Mouse (Mus musculus) liver, postnatal 0 days (tissue): ENCODE data around the gene Pde10a. TPM values are rescaled to one million over a fixed set of nuclear protein-coding genes. Genes with fewer than 3 reads are reported as not detected.
A peak's percentile ranks its signal among the peaks of the same experiment; 100 is the strongest.

Experiments
- ATAC-seq: fragments of 200-750 bp; cut with Nextera tagmentation; 2 replicates; pipeline ENCODE4 v1.8.0; 2017; ENCODE audit warnings: mild to moderate bottlenecking, moderate library complexity
- DNase-seq: peaks from one replicate; pipeline ENCODE4 v3.0.0-alpha.2; 2016
- H3K27ac ChIP-seq: fragments of 300-500 bp; sonication (generic); 2 replicates; pipeline ENCODE4 v1.5.1; 2014; ENCODE audit warnings: antibody characterized with exemption, moderate library complexity, mild to moderate bottlenecking, low read depth
- H3K27me3 ChIP-seq: fragments of 300-500 bp; sonication (generic); 2 replicates; pipeline ENCODE4 v1.6.1; 2014; ENCODE audit warnings: low read length, control low read depth, mixed read lengths; ENCODE audit not compliant: insufficient read depth
- H3K36me3 ChIP-seq: fragments of 300-500 bp; sonication (generic); replicated peaks from 2 replicates; pipeline ENCODE4 v1.6.1; 2014; ENCODE audit warnings: mild to moderate bottlenecking, control low read depth, low read length, moderate library complexity, mixed read lengths; ENCODE audit not compliant: insufficient read depth
- H3K4me1 ChIP-seq: fragments of 300-500 bp; sonication (generic); 2 replicates; pipeline ENCODE4 v1.6.1; 2014; ENCODE audit warnings: antibody characterized with exemption, mild to moderate bottlenecking, control low read depth; ENCODE audit not compliant: insufficient read depth
- H3K4me2 ChIP-seq: fragments of 300-500 bp; sonication (generic); 2 replicates; pipeline ENCODE4 v1.6.1; 2014; ENCODE audit warnings: low read depth, mild to moderate bottlenecking, low read length, moderate library complexity, mixed read lengths
- H3K4me3 ChIP-seq: fragments of 300-500 bp; sonication (generic); 2 replicates; pipeline ENCODE4 v1.5.1; 2014; ENCODE audit warnings: low read depth, low read length
- H3K9ac ChIP-seq: fragments of 300-500 bp; sonication (generic); replicated peaks from 2 replicates; pipeline ENCODE4 v1.6.1; 2014; ENCODE audit warnings: mild to moderate bottlenecking, moderate library complexity
- H3K9me3 ChIP-seq: fragments of 300-500 bp; sonication (generic); 2 replicates; pipeline ENCODE4 v1.6.1; 2016; ENCODE audit warnings: mild to moderate bottlenecking, control low read depth, low read length, mixed read lengths
- CTCF ChIP-seq: sonication (generic); IDR thresholded peaks from 2 replicates; pipeline ENCODE4 v1.5.1; 2016; ENCODE audit warnings: antibody characterized with exemption, low read depth
- EP300 ChIP-seq: IDR thresholded peaks from 2 replicates; pipeline ENCODE4 v1.6.1; 2016; ENCODE audit warnings: antibody characterized with exemption, low read depth, mild to moderate bottlenecking
- WGBS: fragments of 180-500 bp; shearing (Covaris S2); extraction: QIAGEN DNeasy Blood & Tissue Kit; methylation state at CpG from one replicate; pipeline ENCODE4 v1.1.7; 2014; ENCODE audit not compliant: insufficient replicate concordance; 5-methylcytosine and 5-hydroxymethylcytosine counted together
- polyA plus RNA-seq: library from polyadenylated mRNA; unstranded; fragments of >200 nt; fragmentation: Nextera tagmentation; extraction: Ambion mirVana; gene quantifications from 2 replicates; pipeline ENCODE4 v1.2.1, GENCODE M21; 2015

Gene Pde10a
- polyA plus RNA-seq, 1 experiment from 2014 or later: 0.90 TPM

GRCm38 (mm10) chr17:8846506-8846905 lies 321.3 kb downstream of the Pde10a start:
- Histone ChIP-seq H3K4me3 (no peak overlapping the region), H3K27me3 (no peaks in the 10 kb centered on the region), H3K4me2 (no peak overlapping the region), H3K36me3 (no peaks in the 10 kb centered on the region), H3K4me1 (peaks cover 10% of the 10 kb centered on the region; the same call in 1 of the 2 replicates), H3K9me3 (no peaks in the 10 kb centered on the region), H3K27ac (no peak overlapping the region), H3K9ac (no peak overlapping the region)
- ATAC-seq: peak; percentile 58
- peak; percentile 46 for DNase-seq
- TF ChIP-seq CTCF (no peak), EP300 (0 out of 2 replicates have a peak, but pooled peaks have one; percentile 35)
- WGBS: 24% methylated on average over 6 of the region's 6 CpGs

DNA sequence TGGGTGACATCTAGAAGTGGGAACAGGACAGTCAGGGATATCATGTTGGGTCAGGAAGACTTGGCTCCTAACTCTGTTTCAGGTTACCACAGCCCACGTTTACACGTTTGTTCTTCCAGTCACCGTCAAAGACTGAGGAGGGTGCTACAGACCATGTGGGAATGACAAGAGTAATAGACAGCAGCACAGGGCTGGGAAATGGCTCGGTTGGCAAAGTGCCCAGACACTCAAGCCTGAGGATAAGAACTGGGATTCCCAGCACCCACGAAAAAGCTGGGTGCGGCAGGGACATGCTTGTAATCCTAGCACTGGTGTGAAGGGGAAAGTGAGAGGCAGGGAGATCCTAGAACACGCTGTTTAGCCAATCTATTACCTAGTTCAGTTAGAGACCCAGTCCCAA lies 322.4 kb downstream of the Pde10a start:
- Histone ChIP-seq H3K4me2 (no peak overlapping the region), H3K9me3 (no peaks in the 10 kb centered on the region), H3K9ac (no peak overlapping the region), H3K36me3 (no peaks in the 10 kb centered on the region), H3K4me3 (no peak overlapping the region), H3K27me3 (no peaks in the 10 kb centered on the region), H3K27ac (no peak overlapping the region), H3K4me1 (peaks cover 10% of the 10 kb centered on the region; the same call in 1 of the 2 replicates)
- TF ChIP-seq CTCF (no peak), EP300 (no peak)
- no peak for ATAC-seq
- WGBS: 60% methylated on average over 7 of the region's 7 CpGs
- no peak for DNase-seq

- no peak for TF ChIP-seq EP300
- no peak for TF ChIP-seq CTCF
- H3K27ac ChIP-seq: no peak overlapping the region
- ATAC-seq (no peak), DNase-seq (no peak)
- no peak overlapping the region for H3K4me3 ChIP-seq
- no peak overlapping the region for H3K4me2 ChIP-seq
- H3K9ac ChIP-seq: no peak overlapping the region
- peaks cover 13% of the 10 kb centered on the region; the same call in 1 of the 2 replicates for H3K4me1 ChIP-seq
- WGBS: 85% methylated on average over 6 of the region's 6 CpGs
- H3K27me3 ChIP-seq: no peaks in the 10 kb centered on the region
- no peaks in the 10 kb centered on the region for H3K36me3 ChIP-seq
- H3K9me3 ChIP-seq: no peaks in the 10 kb centered on the region
Measured at GRCm38 (mm10) chr17:8851846-8852245, 326.7 kb downstream of the Pde10a start.

GRCm38 (mm10) chr17:8856430-8857371 lies 331.5 kb downstream of the Pde10a start:
- H3K9me3 ChIP-seq: no peaks in the 10 kb centered on the region
- ATAC-seq: peak; percentile 92
- H3K9ac ChIP-seq: no peak overlapping the region
- peak overlapping the region; percentile 4; the same call in 1 of the 2 replicates for H3K4me3 ChIP-seq
- peaks cover 12% of the 10 kb centered on the region; the same call in 1 of the 2 replicates for H3K4me1 ChIP-seq
- TF ChIP-seq CTCF (no peak), EP300 (no peak)
- H3K27me3 ChIP-seq: 0 out of 2 replicates have a peak, but pooled peaks cover 4% of the 10 kb centered on the region
- DNase-seq: peak; percentile 92
- peak overlapping the region; percentile 54 for H3K4me2 ChIP-seq
- WGBS: 14% methylated on average over 22 of the region's 22 CpGs
- H3K36me3 ChIP-seq: no peaks in the 10 kb centered on the region
- peak overlapping the region; percentile 67; the same call in 1 of the 2 replicates for H3K27ac ChIP-seq

- no peak overlapping the region for H3K4me3 ChIP-seq
- no peaks in the 10 kb centered on the region for H3K36me3 ChIP-seq
- H3K4me2 ChIP-seq: no peak overlapping the region
- 80% methylated on average over 23 of the region's 23 CpGs for WGBS
- DNase-seq (no peak), ATAC-seq (no peak)
- H3K9ac ChIP-seq: no peak overlapping the region
- no peak overlapping the region for H3K27ac ChIP-seq
- no peaks in the 10 kb centered on the region for H3K9me3 ChIP-seq
- H3K27me3 ChIP-seq: 0 out of 2 replicates have a peak, but pooled peaks cover 4% of the 10 kb centered on the region
- peaks cover 12% of the 10 kb centered on the region; the same call in 1 of the 2 replicates for H3K4me1 ChIP-seq
- TF ChIP-seq CTCF: no peak
- no peak for TF ChIP-seq EP300
Measured at GRCm38 (mm10) chr17:8858636-8859421, 333.7 kb downstream of the Pde10a start.

- 0 out of 2 replicates have a peak, but pooled peaks cover 4% of the 10 kb centered on the region for H3K27me3 ChIP-seq
- WGBS: 60% methylated on average over 4 of the region's 4 CpGs
- no peak overlapping the region for H3K4me3 ChIP-seq
- no peak for DNase-seq
- H3K27ac ChIP-seq: no peak overlapping the region
- no peak overlapping the region for H3K9ac ChIP-seq
- H3K9me3 ChIP-seq: no peaks in the 10 kb centered on the region
- no peak for ATAC-seq
- no peaks in the 10 kb centered on the region for H3K36me3 ChIP-seq
- H3K4me1 ChIP-seq: peaks cover 12% of the 10 kb centered on the region; the same call in 1 of the 2 replicates
- TF ChIP-seq EP300: no peak
- no peak for TF ChIP-seq CTCF
- H3K4me2 ChIP-seq: no peak overlapping the region
Measured at GRCm38 (mm10) chr17:8859489-8859888, 334.3 kb downstream of the Pde10a start.
